Mouse (Mus musculus) lung, embryonic 15.5 days (tissue): ENCODE data around the gene Fads6. TPM values are rescaled to one million over a fixed set of nuclear protein-coding genes. Genes with fewer than 3 reads are reported as not detected.
A peak's percentile ranks its signal among the peaks of the same experiment; 100 is the strongest.

Experiments
- ATAC-seq: fragments of 200-750 bp; cut with Nextera tagmentation; 2 replicates; pipeline ENCODE4 v1.8.0; 2017; ENCODE audit warnings: moderate number of reproducible peaks, borderline replicate concordance; ENCODE audit not compliant: low FRiP score, low TSS enrichment; ENCODE audit errors: extremely low read depth
- H3K27ac ChIP-seq: fragments of 300-500 bp; sonication (generic); 2 replicates; pipeline ENCODE4 v1.5.1; 2015; ENCODE audit warnings: moderate library complexity, mild to moderate bottlenecking, inconsistent platforms
- H3K27me3 ChIP-seq: fragments of 300-500 bp; sonication (generic); 2 replicates; pipeline ENCODE4 v1.6.1; 2015; ENCODE audit warnings: inconsistent platforms
- H3K36me3 ChIP-seq: fragments of 300-500 bp; sonication (generic); 2 replicates; pipeline ENCODE4 v1.6.1; 2015; ENCODE audit warnings: inconsistent platforms
- H3K4me1 ChIP-seq: fragments of 300-500 bp; sonication (generic); 2 replicates; pipeline ENCODE4 v1.6.1; 2015; ENCODE audit warnings: inconsistent platforms
- H3K4me2 ChIP-seq: fragments of 300-500 bp; sonication (generic); 2 replicates; pipeline ENCODE4 v1.6.1; 2015; ENCODE audit warnings: inconsistent platforms, mild to moderate bottlenecking, moderate library complexity
- H3K4me3 ChIP-seq: fragments of 300-500 bp; sonication (generic); 2 replicates; pipeline ENCODE4 v1.5.1; 2015; ENCODE audit warnings: mild to moderate bottlenecking, inconsistent platforms
- H3K9ac ChIP-seq: fragments of 300-500 bp; sonication (generic); 2 replicates; pipeline ENCODE4 v1.6.1; 2015; ENCODE audit warnings: inconsistent platforms
- H3K9me3 ChIP-seq: fragments of 300-500 bp; sonication (generic); 2 replicates; pipeline ENCODE4 v1.6.1; 2016; ENCODE audit warnings: inconsistent platforms
- WGBS: fragments of 180-500 bp; shearing (Covaris S2); methylation state at CpG from one replicate; pipeline ENCODE4 v1.1.7; 2015; 5-methylcytosine and 5-hydroxymethylcytosine counted together
- polyA plus RNA-seq: library from polyadenylated mRNA; unstranded; fragments of >200 nt; fragmentation: Nextera tagmentation; extraction: Ambion mirVana; gene quantifications from 2 replicates; pipeline ENCODE4 v1.2.1, GENCODE M21; 2015

Fads6 gene
- polyA plus RNA-seq, 1 experiment from 2014 or later = 0.32 TPM

GRCm38 (mm10) chr11:115274771-115275170 is 22.7 kb downstream of the Fads6 start:
- ATAC-seq = no peak
- Histone ChIP-seq H3K27me3 (0 out of 2 replicates have a peak, but pooled peaks cover 4% of the 10 kb centered on the region), H3K4me3 (no peak overlapping the region), H3K27ac (no peak overlapping the region), H3K9me3 (no peaks in the 10 kb centered on the region), H3K36me3 (no peaks in the 10 kb centered on the region), H3K9ac (no peak overlapping the region), H3K4me2 (no peak overlapping the region), H3K4me1 (peaks cover 19% of the 10 kb centered on the region)
- WGBS = 89% methylated on average over 6 of the region's 6 CpGs

- WGBS = 75% methylated on average over 7 of the region's 7 CpGs
- Histone ChIP-seq H3K9me3 (no peaks in the 10 kb centered on the region), H3K4me2 (no peak overlapping the region), H3K4me3 (no peak overlapping the region), H3K36me3 (no peaks in the 10 kb centered on the region), H3K4me1 (peaks cover 19% of the 10 kb centered on the region), H3K9ac (no peak overlapping the region), H3K27ac (no peak overlapping the region), H3K27me3 (peaks cover 7% of the 10 kb centered on the region; the same call in 1 of the 2 replicates)
- ATAC-seq = no peak
Measured at GRCm38 (mm10) chr11:115274178-115274577, 23.3 kb downstream of the Fads6 start.

- no peaks in the 10 kb centered on the region for H3K9me3 ChIP-seq
- no peak overlapping the region for H3K4me2 ChIP-seq
- WGBS = 44% methylated on average over 7 of the region's 7 CpGs
- H3K9ac ChIP-seq = no peak overlapping the region
- peaks cover 3% of the 10 kb centered on the region; the same call in 1 of the 2 replicates for H3K36me3 ChIP-seq
- H3K27me3 ChIP-seq = peaks cover 11% of the 10 kb centered on the region; the same call in 1 of the 2 replicates
- ATAC-seq = no peak
- peaks cover 19% of the 10 kb centered on the region for H3K4me1 ChIP-seq
- no peak overlapping the region for H3K27ac ChIP-seq
- H3K4me3 ChIP-seq = no peak overlapping the region
Measured at GRCm38 (mm10) chr11:115273735-115274134, 23.7 kb downstream of the Fads6 start.

DNA sequence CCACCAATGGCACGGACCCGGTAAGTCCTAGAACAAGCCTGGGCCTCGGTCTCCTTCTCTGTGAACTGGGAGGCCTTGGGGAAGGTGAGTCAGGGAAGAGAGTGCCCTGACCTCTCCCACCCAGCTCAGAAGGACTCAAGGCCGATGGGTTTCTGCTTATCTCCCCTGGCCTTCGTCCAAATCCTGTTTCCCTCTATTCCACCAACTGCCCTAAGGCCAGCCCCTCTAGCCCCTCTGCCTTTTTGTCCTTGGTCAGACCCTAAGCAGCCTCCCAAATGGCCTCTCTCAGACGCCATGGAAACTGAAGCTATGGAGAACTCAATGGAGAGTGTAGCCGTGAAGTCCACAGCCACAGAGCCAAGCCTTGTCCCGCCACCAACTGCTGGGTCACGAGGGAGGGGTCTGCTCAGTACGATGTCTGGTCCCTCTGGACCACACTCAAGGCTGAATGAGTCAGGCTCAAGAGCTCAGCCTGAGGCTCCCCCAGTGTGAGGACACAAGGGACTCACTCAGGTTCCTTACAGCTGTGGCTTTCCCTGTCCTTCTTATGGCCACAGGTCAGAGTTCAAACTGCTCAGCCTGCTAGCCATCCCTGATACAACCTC is 24.5 kb downstream of the Fads6 start:
- Histone ChIP-seq H3K4me3 (no peak overlapping the region), H3K4me2 (no peak overlapping the region), H3K9me3 (no peaks in the 10 kb centered on the region), H3K4me1 (peaks cover 17% of the 10 kb centered on the region), H3K36me3 (peaks cover 6% of the 10 kb centered on the region; the same call in 1 of the 2 replicates), H3K27ac (no peak overlapping the region), H3K27me3 (peaks cover 19% of the 10 kb centered on the region), H3K9ac (no peak overlapping the region)
- no peak for ATAC-seq
- 66% methylated on average over 10 of the region's 10 CpGs for WGBS

DNA sequence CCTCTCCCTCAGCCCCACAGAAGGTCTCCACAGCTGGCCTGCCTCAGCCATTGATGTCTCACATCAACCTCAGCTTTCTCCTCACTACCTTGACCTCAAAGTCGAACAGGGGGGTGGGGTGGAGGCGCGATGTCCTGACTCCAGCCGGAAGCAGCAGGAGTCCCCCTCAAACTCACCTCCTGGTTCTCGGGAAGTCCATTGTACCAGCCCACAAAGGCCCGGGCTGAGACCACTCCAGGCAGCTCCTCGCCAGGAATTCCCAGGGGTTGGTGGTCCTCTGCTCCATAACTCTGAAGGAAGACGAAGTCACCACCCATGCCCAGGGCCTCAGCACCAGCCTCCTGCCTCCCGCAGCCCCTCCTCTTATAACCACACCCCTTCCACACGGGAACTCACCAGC is 26.0 kb downstream of the Fads6 start:
- Histone ChIP-seq H3K27ac (no peak overlapping the region), H3K4me3 (no peak overlapping the region), H3K4me1 (peaks cover 22% of the 10 kb centered on the region), H3K36me3 (peaks cover 6% of the 10 kb centered on the region; the same call in 1 of the 2 replicates), H3K9me3 (no peaks in the 10 kb centered on the region), H3K4me2 (no peak overlapping the region), H3K9ac (no peak overlapping the region), H3K27me3 (peaks cover 34% of the 10 kb centered on the region)
- 49% methylated on average over 10 of the region's 10 CpGs for WGBS
- ATAC-seq = no peak

- WGBS = 60% methylated on average over 9 of the region's 9 CpGs
- H3K9ac ChIP-seq = no peak overlapping the region
- H3K4me3 ChIP-seq = no peak overlapping the region
- H3K27me3 ChIP-seq = peaks cover 38% of the 10 kb centered on the region
- H3K4me2 ChIP-seq = no peak overlapping the region
- peaks cover 6% of the 10 kb centered on the region; the same call in 1 of the 2 replicates for H3K36me3 ChIP-seq
- H3K4me1 ChIP-seq = peaks cover 22% of the 10 kb centered on the region
- no peak for ATAC-seq
- no peak overlapping the region for H3K27ac ChIP-seq
- no peaks in the 10 kb centered on the region for H3K9me3 ChIP-seq
Measured at GRCm38 (mm10) chr11:115271052-115271451, 26.4 kb downstream of the Fads6 start.

GRCm38 (mm10) chr11:115270148-115270861 is 27.2 kb downstream of the Fads6 start:
- peaks cover 46% of the 10 kb centered on the region for H3K27me3 ChIP-seq
- H3K9ac ChIP-seq = no peak overlapping the region

GRCm38 (mm10) chr11:115269330-115270066 is 28.0 kb downstream of the Fads6 start:
- Histone ChIP-seq H3K36me3 (peaks cover 6% of the 10 kb centered on the region; the same call in 1 of the 2 replicates), H3K27ac (no peak overlapping the region), H3K4me1 (peaks cover 24% of the 10 kb centered on the region), H3K4me2 (no peak overlapping the region), H3K27me3 (peaks cover 54% of the 10 kb centered on the region), H3K4me3 (no peak overlapping the region), H3K9me3 (no peaks in the 10 kb centered on the region), H3K9ac (no peak overlapping the region)
- 83% methylated on average over 26 of the region's 27 CpGs for WGBS
- ATAC-seq = no peak

More at GRCm38 (mm10) chr11:115270148-115270861, 27.2 kb downstream of the Fads6 start:
- no peaks in the 10 kb centered on the region for H3K9me3 ChIP-seq
- no peak overlapping the region for H3K4me2 ChIP-seq
- no peak overlapping the region for H3K4me3 ChIP-seq
- 25% methylated on average over 19 of the region's 19 CpGs for WGBS
- no peak for ATAC-seq
- peaks cover 6% of the 10 kb centered on the region; the same call in 1 of the 2 replicates for H3K36me3 ChIP-seq
- no peak overlapping the region for H3K27ac ChIP-seq
- H3K4me1 ChIP-seq = peaks cover 21% of the 10 kb centered on the region

DNA sequence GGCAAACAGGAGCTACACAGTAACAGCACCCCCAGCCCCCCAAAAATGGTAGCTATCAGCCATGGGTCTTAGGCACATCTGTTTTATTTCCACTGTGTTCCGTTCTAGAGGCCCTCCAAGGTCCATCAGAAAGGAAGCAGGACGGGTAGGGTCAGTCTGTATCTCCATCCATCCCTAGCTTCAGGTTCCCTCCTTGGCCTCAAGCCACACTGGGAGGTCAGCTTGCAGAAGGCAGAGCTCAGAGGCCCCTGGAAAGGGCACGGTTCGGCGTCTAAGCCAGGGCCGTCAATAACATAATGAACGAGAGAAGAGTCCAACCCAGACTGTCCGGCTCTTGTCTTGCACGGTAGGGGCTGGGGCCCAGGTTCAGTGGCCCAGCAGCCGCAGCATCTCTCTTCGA is 29.5 kb downstream of the Fads6 start:
- Histone ChIP-seq H3K27ac (no peak overlapping the region), H3K9ac (no peak overlapping the region), H3K4me1 (peaks cover 24% of the 10 kb centered on the region), H3K4me3 (no peak overlapping the region), H3K27me3 (peaks cover 69% of the 10 kb centered on the region), H3K9me3 (no peaks in the 10 kb centered on the region), H3K36me3 (peaks cover 6% of the 10 kb centered on the region; the same call in 1 of the 2 replicates), H3K4me2 (no peak overlapping the region)
- 67% methylated on average over 11 of the region's 11 CpGs for WGBS
- ATAC-seq = no peak

DNA sequence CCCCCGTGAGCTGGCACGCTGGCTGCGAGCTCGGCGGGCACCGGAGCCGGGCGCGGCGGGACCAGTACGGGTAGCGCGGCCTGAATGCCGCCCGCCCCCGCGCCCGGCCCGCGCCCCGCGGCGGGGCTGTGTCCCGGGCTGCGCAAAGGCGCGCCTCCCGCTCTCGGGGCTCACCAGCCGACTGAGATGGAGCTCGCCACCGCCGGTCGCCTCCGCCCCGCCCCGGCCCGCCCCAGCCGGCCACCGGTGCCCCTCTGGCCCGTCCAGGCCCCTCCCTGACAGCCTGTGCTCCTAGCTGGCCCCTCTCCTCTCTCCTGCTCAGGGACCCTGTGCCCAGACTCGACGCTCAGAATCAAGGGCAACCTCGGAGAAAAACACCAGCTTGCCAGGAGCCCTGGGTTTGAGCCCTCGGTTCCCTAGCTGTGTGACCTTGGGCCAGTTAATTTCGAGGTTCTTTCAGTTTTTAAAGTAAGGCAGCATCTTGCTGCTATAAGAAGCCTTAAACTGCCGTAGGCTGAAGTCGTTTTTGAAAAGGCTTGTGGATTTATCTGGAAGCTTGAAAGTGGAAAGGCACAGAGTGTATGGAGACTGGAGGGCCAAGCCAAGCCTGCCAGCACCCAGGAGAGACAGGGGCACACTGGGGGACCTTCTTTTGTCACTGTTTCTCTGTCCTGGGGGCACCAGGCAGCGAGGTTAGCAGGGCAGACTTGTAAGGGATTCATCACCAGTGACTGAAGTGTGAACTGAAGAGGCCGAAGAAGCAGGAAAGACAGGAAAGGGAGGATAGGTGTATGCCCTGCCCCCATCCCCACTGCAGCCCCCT is 30.2 kb downstream of the Fads6 start, which contains the start of gene Grin2c:
TSS of gene Grin2c (minus strand) at position 183 of the 823 bp plus-strand sequence.
- WGBS = 6% methylated on average over 49 of the region's 50 CpGs
- peak within 1 kb of the TSS; percentile 56 for H3K4me2 ChIP-seq
- no peak within 1 kb of the TSS for H3K27ac ChIP-seq
- peaks cover 6% of the 10 kb centered on the region; the same call in 1 of the 2 replicates for H3K36me3 ChIP-seq
- H3K4me3 ChIP-seq = peak within 1 kb of the TSS; percentile 29
- H3K9me3 ChIP-seq = no peaks in the 10 kb centered on the region
- H3K4me1 ChIP-seq = peaks cover 24% of the 10 kb centered on the region
- H3K27me3 ChIP-seq = peaks cover 76% of the 10 kb centered on the region
- no peak within 1 kb of the TSS for H3K9ac ChIP-seq
- ATAC-seq = no peak

- no peaks in the 10 kb centered on the region for H3K9me3 ChIP-seq
- WGBS = 1% methylated on average over 22 of the region's 22 CpGs
- H3K27me3 ChIP-seq = peaks cover 81% of the 10 kb centered on the region
- peaks cover 24% of the 10 kb centered on the region for H3K4me1 ChIP-seq
- H3K4me2 ChIP-seq = peak overlapping the region; percentile 56
- H3K36me3 ChIP-seq = peaks cover 6% of the 10 kb centered on the region; the same call in 1 of the 2 replicates
- no peak overlapping the region for H3K9ac ChIP-seq
- H3K27ac ChIP-seq = no peak overlapping the region
- no peak for ATAC-seq
- peak overlapping the region; percentile 29 for H3K4me3 ChIP-seq
Measured at GRCm38 (mm10) chr11:115266400-115266778, 31.1 kb downstream of the Fads6 start.
